Mouse (Mus musculus) spleen, embryonic (tissue): ENCODE results near the gene Igflr1.

Experiments
- CTCF ChIA-PET: fragments of 350-600 bp; sonication (Branson Sonifier 250); formaldehyde crosslinking; loops from one replicate; lab custom pipeline; 2022; lab: Charles Lee

The Igflr1 gene

GRCm38 (mm10) chr7:30553021-30553589 is 12.1 kb upstream of the Igflr1 start:
- CTCF ChIA-PET: no interaction called here

GRCm38 (mm10) chr7:30553810-30554584 is 11.2 kb upstream of the Igflr1 start:
- CTCF ChIA-PET: no interaction called here

- CTCF ChIA-PET: no interaction called here
Observed at GRCm38 (mm10) chr7:30556894-30557536, 8.2 kb upstream of the Igflr1 start.

GRCm38 (mm10) chr7:30557901-30558514 is 7.2 kb upstream of the Igflr1 start:
- CTCF ChIA-PET: no interaction called here

GRCm38 (mm10) chr7:30558656-30559442 is 6.4 kb upstream of the Igflr1 start:
- CTCF ChIA-PET: no interaction called here

- CTCF ChIA-PET: no interaction called here
Observed at GRCm38 (mm10) chr7:30559443-30559954, 5.7 kb upstream of the Igflr1 start, which contains the start of gene Lin37. Gene Lin37, minus strand, starts transcription at chr7:30559838.

- CTCF ChIA-PET: no interaction called here
Observed at GRCm38 (mm10) chr7:30560296-30560695, 4.9 kb upstream of the Igflr1 start.

- CTCF ChIA-PET: interaction anchor here (0.7 kb wide), 4 partner anchors 30 to 212 kb away, joined by 5 to 15 read pairs (median 10); no protein-coding TSS in a partner anchor
Observed at GRCm38 (mm10) chr7:30562526-30563116, 2.6 kb upstream of the Igflr1 start.

GRCm38 (mm10) chr7:30563117-30563905 is 1.9 kb upstream of the Igflr1 start, which contains the start of the genes U2af1l4, Gm49396 and Psenen:
Gene U2af1l4, plus strand, starts transcription at chr7:30563301.
Gene Gm49396, plus strand, starts transcription at chr7:30563344.
Gene Psenen, minus strand, starts transcription at chr7:30563627.
- CTCF ChIA-PET: interaction anchor here (0.7 kb wide), 1 partner anchor 29 kb away, joined by 5 read pairs; no protein-coding TSS in a partner anchor

- CTCF ChIA-PET: no interaction called here
Observed at GRCm38 (mm10) chr7:30563906-30564280, 1.3 kb upstream of the Igflr1 start.

GRCm38 (mm10) chr7:30566033-30566432 is 806 bp downstream of the Igflr1 start:
- CTCF ChIA-PET: no interaction called here

- CTCF ChIA-PET: interaction anchor here (0.5 to 0.6 kb wide), 2 partner anchors 101 to 435 kb away, joined by 3 to 4 read pairs; no protein-coding TSS in a partner anchor
Observed at GRCm38 (mm10) chr7:30567555-30567954, 2.3 kb downstream of the Igflr1 start.

- CTCF ChIA-PET: interaction anchor here (0.5 kb wide), 1 partner anchor 173 kb away, joined by 3 read pairs; no protein-coding TSS in a partner anchor
Observed at GRCm38 (mm10) chr7:30572389-30572788, 7.2 kb downstream of the Igflr1 start.

GRCm38 (mm10) chr7:30572969-30573368 is 7.7 kb downstream of the Igflr1 start:
- CTCF ChIA-PET: no interaction called here

GRCm38 (mm10) chr7:30579950-30580349 is 14.7 kb downstream of the Igflr1 start:
- CTCF ChIA-PET: no interaction called here

GRCm38 (mm10) chr7:30581547-30581946 is 16.3 kb downstream of the Igflr1 start:
- CTCF ChIA-PET: no interaction called here

- CTCF ChIA-PET: no interaction called here
Observed at GRCm38 (mm10) chr7:30584339-30584738, 19.1 kb downstream of the Igflr1 start.

GRCm38 (mm10) chr7:30585170-30585569 is 19.9 kb downstream of the Igflr1 start:
- CTCF ChIA-PET: interaction anchor here (0.6 kb wide), 1 partner anchor 62 kb away, joined by 12 read pairs; no protein-coding TSS in a partner anchor

GRCm38 (mm10) chr7:30586455-30587020 is 21.3 kb downstream of the Igflr1 start:
- CTCF ChIA-PET: no interaction called here
